Mouse (Mus musculus): Measurements from ENCODE around the gene Cdhr1. TPM values are rescaled to one million over a fixed set of nuclear protein-coding genes. Genes with fewer than 3 reads are reported as not detected.

Cdhr1 gene
- polyA plus RNA-seq (2014; fragmentation: Illumina TruSeq; extraction: RNeasy Lipid Tissue Mini Kit (QIAGEN cat#74804)), result not detected

GRCm38 (mm10) chr14:37097956-37098530, at the start of gene Cdhr1:
Cdhr1 (minus strand) TSS chr14:37098347.

GRCm38 (mm10) chr14:37135127-37135593, 37.0 kb upstream of the Cdhr1 start, which contains the start of gene Ghitm:
Ghitm (minus strand) TSS chr14:37135272.

DNA sequence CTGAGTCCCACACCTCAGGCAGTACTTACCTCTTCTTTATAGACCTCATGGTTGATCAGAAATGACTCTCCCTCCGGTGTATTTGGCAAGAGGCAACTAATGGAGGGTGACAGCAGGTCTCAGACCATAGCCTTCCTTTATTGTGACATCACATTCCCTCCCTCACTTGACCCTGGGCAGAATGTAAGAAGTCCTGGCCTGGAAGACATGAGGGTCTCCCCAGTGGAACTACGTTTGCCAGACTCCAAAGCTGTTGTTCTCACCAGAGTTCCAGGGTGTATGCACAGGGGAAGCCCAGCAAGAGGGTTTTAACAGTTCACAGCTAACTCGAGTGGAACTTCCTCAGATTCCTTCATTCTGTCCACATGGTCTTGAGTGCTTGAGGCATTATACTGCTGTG, 15.8 kb upstream of the Cdhr1 start, which contains the start of gene 2610528A11Rik:
Gene 2610528A11Rik, minus strand, starts transcription at position 101 of the 400 bp plus-strand sequence.

GRCm38 (mm10) chr14:37067629-37068028, 30.5 kb downstream of the Cdhr1 start, which contains the start of gene Lrit2:
Lrit2 (plus strand) TSS chr14:37067929.

DNA sequence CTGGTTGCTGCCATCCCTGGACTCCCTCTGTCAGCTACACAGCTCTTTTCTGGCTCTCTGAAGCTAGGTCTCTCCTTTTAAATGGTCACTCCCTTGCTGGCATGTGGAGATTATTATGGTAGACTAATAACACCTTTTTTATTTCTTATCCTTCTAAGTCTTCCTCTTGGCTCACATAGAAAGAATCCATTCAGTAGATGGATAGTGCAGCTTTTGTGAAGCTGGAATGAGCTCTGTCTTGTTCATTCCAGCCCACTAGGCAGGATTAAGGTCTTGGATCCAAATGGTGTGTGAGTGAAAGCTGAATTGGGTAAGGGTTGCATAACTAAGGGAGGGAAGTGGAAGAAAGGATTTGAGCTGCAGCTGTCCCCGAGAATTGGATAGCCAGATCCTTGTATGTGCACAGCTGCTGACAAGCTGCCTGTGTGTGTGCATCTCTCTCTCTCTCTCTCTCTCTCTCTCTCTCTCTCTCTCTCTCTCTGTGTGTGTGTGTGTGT, 49.2 kb downstream of the Cdhr1 start, which contains the start of gene Rgr:
Gene Rgr, minus strand, starts transcription at position 51 of the 497 bp plus-strand sequence.

Other genes starting within 250 kb of the Cdhr1 start
- 84.3 TPM for gene Ccser2, start 129.6 kb downstream of the Cdhr1 start, polyA plus RNA-seq (2014; fragmentation: Illumina TruSeq; extraction: RNeasy Lipid Tissue Mini Kit (QIAGEN cat#74804))
- gene Rgr, start 49.4 kb downstream of the Cdhr1 start, polyA plus RNA-seq (2014; fragmentation: Illumina TruSeq; extraction: RNeasy Lipid Tissue Mini Kit (QIAGEN cat#74804)), result not detected
- not detected for gene Lrit1, start 43.5 kb downstream of the Cdhr1 start, polyA plus RNA-seq (2014; fragmentation: Illumina TruSeq; extraction: RNeasy Lipid Tissue Mini Kit (QIAGEN cat#74804))
- gene Lrit2, start 30.4 kb downstream of the Cdhr1 start, polyA plus RNA-seq (2014; fragmentation: Illumina TruSeq; extraction: RNeasy Lipid Tissue Mini Kit (QIAGEN cat#74804)), result not detected
- gene 2610528A11Rik, start 15.7 kb upstream of the Cdhr1 start, polyA plus RNA-seq (2014; fragmentation: Illumina TruSeq; extraction: RNeasy Lipid Tissue Mini Kit (QIAGEN cat#74804)), result not detected
- 342 TPM for gene Ghitm, start 36.9 kb upstream of the Cdhr1 start, polyA plus RNA-seq (2014; fragmentation: Illumina TruSeq; extraction: RNeasy Lipid Tissue Mini Kit (QIAGEN cat#74804))

Measured in ovary, adult 10 weeks (tissue).